Mouse (Mus musculus) brain, embryonic 14.5 days (tissue): Measurements from ENCODE around the gene Zg16.

Experiments used
- CTCF ChIP-seq: fragments of 200-500 bp; IDR thresholded peaks from 2 replicates; pipeline ENCODE4 v1.5.1; 2012; ENCODE audit warnings: inconsistent platforms, mild to moderate bottlenecking, moderate library complexity, borderline replicate concordance; ENCODE audit not compliant: insufficient read depth, insufficient read length; ENCODE audit errors: extremely low read depth
- POLR2A ChIP-seq: fragments of 200-500 bp; IDR thresholded peaks from 2 replicates; pipeline ENCODE4 v1.6.1; 2012; ENCODE audit warnings: mild to moderate bottlenecking, inconsistent platforms, borderline replicate concordance; ENCODE audit not compliant: poor library complexity, insufficient read depth, insufficient read length, severe bottlenecking; ENCODE audit errors: extremely low read depth

DNA sequence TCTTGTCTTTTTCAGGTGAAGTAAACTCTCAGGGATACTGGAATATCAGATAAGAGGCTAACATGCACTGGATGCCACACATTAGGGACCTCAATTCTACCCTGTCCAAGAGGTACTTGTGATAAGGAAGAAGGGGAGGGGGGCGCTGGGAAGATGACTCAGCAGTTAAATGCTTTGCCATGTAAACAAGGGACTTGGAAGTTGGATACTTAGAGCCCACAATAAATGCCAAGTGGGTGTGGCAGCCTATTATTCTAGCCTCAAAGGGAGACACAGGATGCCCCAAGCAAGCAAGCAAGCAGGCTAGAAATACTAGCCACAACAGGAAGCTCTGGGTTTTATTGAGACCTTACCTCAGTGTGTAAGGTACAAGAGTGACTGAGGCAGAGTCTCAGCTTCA lies 55.9 kb downstream of the Zg16 start:
- TF ChIP-seq CTCF: no peak
- no peak for TF ChIP-seq POLR2A
